In genomic region chr6:113681271-113681670, GRCm38 (mm10) we compare ENCODE assay signal across 8 mouse cellular contexts. TPM values are rescaled to one million over a fixed set of nuclear protein-coding genes. Genes with fewer than 3 reads are reported as not detected.
A peak's percentile ranks its signal among the peaks of the same experiment; 100 is the strongest.
DNase-seq lines count a peak whose midpoint lies in the region; ATAC-seq and TF ChIP-seq lines count a peak whose summit lies in the region.

No protein-coding gene starts in this region.

- WGBS in forebrain, embryonic 12.5 days, result 15% methylated on average over 4 of the region's 4 CpGs
- 10% methylated on average over 4 of the region's 4 CpGs for WGBS in lung, postnatal 0 days

- H3K4me1 ChIP-seq in ES-E14 (ENCODE audit: control insufficient read depth in 2 of 2, insufficient read depth in 2 of 2, low read length in 2 of 2, poor library complexity in 1 of 2), result peaks cover 2 to 30% of the 10 kb centered on the region in 2 experiments; a peak in 2 of 4 replicates
- H3K4me1 ChIP-seq in forebrain, embryonic 12.5 days, result no peaks in the 10 kb centered on the region
- no peaks in the 10 kb centered on the region for H3K4me1 ChIP-seq in lung, postnatal 0 days (ENCODE audit: insufficient read depth, low read depth, low read length)

- TF ChIP-seq POLR2A in brain, embryonic 14.5 days (IDR thresholded peaks at IDR 0.05; ENCODE audit: borderline replicate concordance, extremely low read depth, insufficient read depth, insufficient read length, poor library complexity, severe bottlenecking), result no peak

- no peaks in the 10 kb centered on the region for H3K9me3 ChIP-seq in ES-E14 (ENCODE audit: control insufficient read depth, insufficient read depth, low read depth, low read length)
- H3K9me3 ChIP-seq in forebrain, embryonic 12.5 days, result no peaks in the 10 kb centered on the region
- H3K9me3 ChIP-seq in lung, postnatal 0 days (ENCODE audit: low read length), result no peaks in the 10 kb centered on the region

- H3K36me3 ChIP-seq in ES-E14 (ENCODE audit: control insufficient read depth, insufficient read depth, low read length, poor library complexity, severe bottlenecking), result no peaks in the 10 kb centered on the region
- H3K36me3 ChIP-seq in forebrain, embryonic 12.5 days (replicated peaks), result no peaks in the 10 kb centered on the region
- H3K36me3 ChIP-seq in lung, postnatal 0 days (ENCODE audit: insufficient read depth, low read length), result no peaks in the 10 kb centered on the region

- TF ChIP-seq CTCF in brain, embryonic 14.5 days (IDR thresholded peaks at IDR 0.05; ENCODE audit: borderline replicate concordance, extremely low read depth, insufficient read depth, insufficient read length), result peak; percentile 77; the same call in 1 of the 2 replicates
- TF ChIP-seq CTCF in layer of hippocampus, adult 2 months (conservative IDR thresholded peaks at IDR 0.05), result peak; percentile 94
- TF ChIP-seq CTCF in lung, postnatal 0 days (IDR thresholded peaks at IDR 0.05), result peak; percentile 97

- TF ChIP-seq EP300 in lung, postnatal 0 days (IDR thresholded peaks at IDR 0.05), result 0 out of 2 replicates have a peak, but pooled peaks have one; percentile 42

- peak; percentile 89 for DNase-seq in ES-E14 (ENCODE audit: low read depth, low spot score)
- peak; percentile 56 for DNase-seq in brain, embryonic 14.5 days (ENCODE audit: low read depth)
- DNase-seq in heart, postnatal 14 days, result peak; percentile 84 to 91
- peak; percentile 67 to 83 for DNase-seq in layer of hippocampus, adult 2 months (ENCODE audit: low spot score in 2 of 2)
- peak; percentile 88 for DNase-seq in lung, postnatal 0 days (ENCODE audit: low spot score)
- DNase-seq in right cerebral cortex, postnatal 10 days (ENCODE audit: low spot score in 2 of 2), result peak; percentile 73 to 85
- peak; percentile 89 for DNase-seq in urinary bladder, postnatal 14 days (ENCODE audit: low spot score)

- in situ Hi-C loops in ES-E14 (cut with MboI; ENCODE audit: low sequenced_read_pairs in 2 of 2, unreplicated experiment in 2 of 2), result loop anchor here in 1 of 2 experiments (5.0 kb wide), 1 partner anchor 44 kb away; the partner anchor contains the start of gene Irak2

- no peak overlapping the region for H3K4me2 ChIP-seq in forebrain, embryonic 12.5 days
- no peak overlapping the region for H3K4me2 ChIP-seq in lung, postnatal 0 days (replicated peaks; ENCODE audit: low read depth, low read length)

- peak; percentile 14; the same call in 1 of the 2 replicates for ATAC-seq in forebrain, embryonic 12.5 days (ENCODE audit: low FRiP score)
- peak; percentile 84 for ATAC-seq in lung, postnatal 0 days

- intact Hi-C loops in heart, postnatal 14 days (cut with DNase I), result loop anchor here (1.0 kb wide), 1 partner anchor 43 kb away; the partner anchor contains the start of gene Irak2

- H3K27ac ChIP-seq in ES-E14 (ENCODE audit: insufficient read depth, low read depth, low read length, poor library complexity, severe bottlenecking), result peak overlapping the region; percentile 44; the same call in 1 of the 2 replicates
- no peak overlapping the region for H3K27ac ChIP-seq in forebrain, embryonic 12.5 days
- H3K27ac ChIP-seq in layer of hippocampus, adult 2 months, result no peak overlapping the region; the same call in 1 of the 2 replicates
- no peak overlapping the region for H3K27ac ChIP-seq in lung, postnatal 0 days (ENCODE audit: low read length)

- H3K9ac ChIP-seq in ES-E14 (ENCODE audit: insufficient read depth, low read depth, low read length, poor library complexity, severe bottlenecking), result peak overlapping the region; percentile 55; the same call in 1 of the 2 replicates
- H3K9ac ChIP-seq in forebrain, embryonic 12.5 days, result no peak overlapping the region
- no peak overlapping the region for H3K9ac ChIP-seq in lung, postnatal 0 days (replicated peaks; ENCODE audit: low read depth)

- no peak overlapping the region for H3K4me3 ChIP-seq in ES-E14 (ENCODE audit: insufficient read depth in 1 of 2, low read depth in 1 of 2, low read length in 2 of 2, poor library complexity in 1 of 2, severe bottlenecking in 1 of 2)
- no peak overlapping the region for H3K4me3 ChIP-seq in forebrain, embryonic 12.5 days (replicated peaks)
- H3K4me3 ChIP-seq in layer of hippocampus, adult 2 months, result no peak overlapping the region
- no peak overlapping the region for H3K4me3 ChIP-seq in lung, postnatal 0 days (ENCODE audit: low read depth, low read length)

- no peaks in the 10 kb centered on the region for H3K27me3 ChIP-seq in forebrain, embryonic 12.5 days
- H3K27me3 ChIP-seq in lung, postnatal 0 days (replicated peaks; ENCODE audit: insufficient read depth, low read length), result no peaks in the 10 kb centered on the region

TF ChIP-seq in ES-E14, 5 proteins besides CTCF, POLR2A, EP300 and RAD21:
- TF ChIP-seq ZC3H11A (IDR thresholded peaks at IDR 0.05; ENCODE audit: borderline replicate concordance, low read depth, low read length) (peak; percentile 39; the same call in 1 of the 2 replicates), HCFC1 (IDR thresholded peaks at IDR 0.05; ENCODE audit: borderline replicate concordance, insufficient read depth, low read length) (no peak)

RNA-seq across cellular contexts. Expression of gene Tatdn2, which starts 15.6 kb away (rescaled TPM):
- total RNA-seq in ES-E14 (2012; rRNA removed), result 62.6 and 70.6 TPM in 2 replicates
- polyA plus RNA-seq in brain, embryonic 14.5 days (2012; rRNA removed), result 25.1 and 27.6 TPM in 2 replicates
- polyA plus RNA-seq in forebrain, embryonic 12.5 days (2016; fragmentation: Nextera tagmentation; extraction: Ambion mirVana), result 0.94 and 0.96 TPM in 2 replicates
- 10 to 100 TPM; 60.0 to 63.2 TPM for total RNA-seq in heart, postnatal 14 days (2021)
- total RNA-seq in layer of hippocampus, adult 2 months (2021), result 10 to 100 TPM; 60.4 to 67.8 TPM
- polyA plus RNA-seq in lung, postnatal 0 days (2015; fragmentation: Nextera tagmentation; extraction: Ambion mirVana), result 1.1 and 1.3 TPM in 2 replicates

RNA-seq across cellular contexts. Expression of gene Ghrl, which starts 38.4 kb away (rescaled TPM):
- 1.8 and 2.3 TPM in 2 replicates for total RNA-seq in ES-E14 (2012; rRNA removed)
- polyA plus RNA-seq in brain, embryonic 14.5 days (2012; rRNA removed), result 0.52 and 0.85 TPM in 2 replicates
- polyA plus RNA-seq in forebrain, embryonic 12.5 days (2016; fragmentation: Nextera tagmentation; extraction: Ambion mirVana), result 0.92 and 1.2 TPM in 2 replicates
- under 1 TPM in 1 of 2 experiments, not detected in 1; 0.53 TPM for total RNA-seq in heart, postnatal 14 days (2021)
- total RNA-seq in layer of hippocampus, adult 2 months (2021), result not detected
- 5.5 and 6.0 TPM in 2 replicates for polyA plus RNA-seq in lung, postnatal 0 days (2015; fragmentation: Nextera tagmentation; extraction: Ambion mirVana)

RNA-seq across cellular contexts. Expression of gene Irak2, which starts 43.0 kb away (rescaled TPM):
- total RNA-seq in ES-E14 (2012; rRNA removed), result 12.6 and 22.0 TPM in 2 replicates
- polyA plus RNA-seq in brain, embryonic 14.5 days (2012; rRNA removed), result 4.0 and 4.2 TPM in 2 replicates
- polyA plus RNA-seq in forebrain, embryonic 12.5 days (2016; fragmentation: Nextera tagmentation; extraction: Ambion mirVana), result 0.63 and 1.6 TPM in 2 replicates
- total RNA-seq in heart, postnatal 14 days (2021), result 10 to 100 TPM; 12.3 to 14.1 TPM
- 10 to 100 TPM; 16.6 to 18.8 TPM for total RNA-seq in layer of hippocampus, adult 2 months (2021)
- 15.6 and 16.1 TPM in 2 replicates for polyA plus RNA-seq in lung, postnatal 0 days (2015; fragmentation: Nextera tagmentation; extraction: Ambion mirVana)

RNA-seq across cellular contexts. Expression of gene Vhl, which starts 57.5 kb away (rescaled TPM):
- total RNA-seq in ES-E14 (2012; rRNA removed), result 13.2 and 13.9 TPM in 2 replicates
- 48.1 and 71.2 TPM in 2 replicates for polyA plus RNA-seq in brain, embryonic 14.5 days (2012; rRNA removed)
- polyA plus RNA-seq in forebrain, embryonic 12.5 days (2016; fragmentation: Nextera tagmentation; extraction: Ambion mirVana), result 54.9 and 61.8 TPM in 2 replicates
- 10 to 100 TPM; 10.0 to 12.0 TPM for total RNA-seq in heart, postnatal 14 days (2021)
- total RNA-seq in layer of hippocampus, adult 2 months (2021), result 10 to 100 TPM; 44.3 to 44.9 TPM
- polyA plus RNA-seq in lung, postnatal 0 days (2015; fragmentation: Nextera tagmentation; extraction: Ambion mirVana), result 28.2 and 30.6 TPM in 2 replicates

RNA-seq across cellular contexts. Expression of gene Sec13, which starts 59.3 kb away (rescaled TPM):
- 140 and 187 TPM in 2 replicates for total RNA-seq in ES-E14 (2012; rRNA removed)
- 183 and 266 TPM in 2 replicates for polyA plus RNA-seq in brain, embryonic 14.5 days (2012; rRNA removed)
- polyA plus RNA-seq in forebrain, embryonic 12.5 days (2016; fragmentation: Nextera tagmentation; extraction: Ambion mirVana), result 230 and 237 TPM in 2 replicates
- total RNA-seq in heart, postnatal 14 days (2021), result 10 to 100 TPM; 74.7 to 79.9 TPM
- total RNA-seq in layer of hippocampus, adult 2 months (2021), result 10 to 100 TPM; 73.4 to 77.3 TPM
- 163 and 178 TPM in 2 replicates for polyA plus RNA-seq in lung, postnatal 0 days (2015; fragmentation: Nextera tagmentation; extraction: Ambion mirVana)
